Mouse (Mus musculus): ENCODE results near the gene Pecam1. TPM values are rescaled to one million over a fixed set of nuclear protein-coding genes. Genes with fewer than 3 reads are reported as not detected.

The Pecam1 gene
- 4.7 TPM for polyA plus RNA-seq (2014; fragmentation: Illumina TruSeq; extraction: RNeasy Lipid Tissue Mini Kit (QIAGEN cat#74804); ENCODE audit: low read depth, low replicate concordance)

DNA sequence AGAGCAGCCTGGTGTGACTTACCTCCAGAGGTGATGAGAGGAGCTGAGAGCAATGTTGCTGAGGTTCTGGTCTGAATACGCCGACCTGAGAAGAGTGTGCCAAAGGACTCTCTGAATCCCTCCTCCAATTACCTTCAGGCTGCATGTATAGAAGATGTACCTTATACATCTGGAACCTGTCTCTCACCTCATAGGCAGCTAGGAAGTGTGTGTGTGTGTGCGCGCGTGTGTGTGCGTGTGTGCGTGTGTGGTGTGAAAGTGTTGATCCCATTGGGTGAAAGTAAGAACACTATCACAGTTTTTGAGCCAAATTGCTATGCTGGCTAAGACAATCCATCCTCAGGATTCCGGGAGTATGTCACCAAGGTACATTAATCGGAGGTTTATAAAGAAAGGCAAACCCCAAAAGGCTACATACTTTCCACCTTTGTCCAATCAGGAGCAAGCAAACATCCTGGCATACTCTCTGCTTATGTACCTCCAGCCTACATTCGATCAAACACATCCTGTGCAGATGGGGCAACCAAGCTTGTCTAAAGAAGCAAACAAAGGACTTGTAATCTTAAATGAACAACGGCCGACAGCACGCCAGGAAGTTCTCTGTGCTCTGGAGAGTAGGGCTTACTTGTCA, at the start of gene Pecam1:
Pecam1 (minus strand) TSS at position 508 of the 631 bp plus-strand sequence.

DNA sequence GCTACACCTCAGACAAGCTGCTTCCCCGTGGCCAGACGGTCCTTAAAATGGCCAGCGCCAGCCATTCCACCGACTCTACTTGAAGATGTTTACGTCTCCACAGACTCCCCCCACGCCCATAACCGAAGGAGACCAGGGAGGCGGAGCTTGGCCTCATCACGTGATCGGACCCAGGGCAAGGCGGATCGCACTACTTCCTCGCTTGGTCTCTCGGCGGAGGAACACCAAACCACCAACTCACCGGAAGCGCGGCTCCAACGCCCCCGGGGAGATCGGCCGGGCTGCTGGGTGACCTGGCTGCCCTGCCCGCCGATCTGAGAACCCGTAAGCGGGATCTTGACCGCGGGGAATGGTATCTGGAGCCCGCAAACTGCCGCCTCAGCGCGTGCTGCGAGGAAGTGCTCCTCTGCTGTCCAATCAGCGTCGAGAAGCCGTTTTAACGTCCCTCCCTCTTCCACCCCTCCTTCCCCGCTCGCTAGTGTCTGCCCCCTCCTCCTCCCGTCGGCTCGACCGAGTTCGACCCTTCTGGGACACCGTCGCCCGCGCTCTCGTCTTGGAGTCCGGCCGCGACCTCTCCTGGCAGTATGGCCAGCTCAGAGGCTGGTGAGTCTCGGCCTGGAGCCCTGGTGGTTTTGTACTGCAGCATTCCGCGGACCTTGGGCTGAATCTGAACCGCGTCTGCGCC, 38.5 kb upstream of the Pecam1 start, which contains the start of the genes Ddx5 and Cep95:
Ddx5 (minus strand) TSS at position 411 of the 685 bp plus-strand sequence.
Cep95 (plus strand) TSS at position 478 of the 685 bp plus-strand sequence.

DNA sequence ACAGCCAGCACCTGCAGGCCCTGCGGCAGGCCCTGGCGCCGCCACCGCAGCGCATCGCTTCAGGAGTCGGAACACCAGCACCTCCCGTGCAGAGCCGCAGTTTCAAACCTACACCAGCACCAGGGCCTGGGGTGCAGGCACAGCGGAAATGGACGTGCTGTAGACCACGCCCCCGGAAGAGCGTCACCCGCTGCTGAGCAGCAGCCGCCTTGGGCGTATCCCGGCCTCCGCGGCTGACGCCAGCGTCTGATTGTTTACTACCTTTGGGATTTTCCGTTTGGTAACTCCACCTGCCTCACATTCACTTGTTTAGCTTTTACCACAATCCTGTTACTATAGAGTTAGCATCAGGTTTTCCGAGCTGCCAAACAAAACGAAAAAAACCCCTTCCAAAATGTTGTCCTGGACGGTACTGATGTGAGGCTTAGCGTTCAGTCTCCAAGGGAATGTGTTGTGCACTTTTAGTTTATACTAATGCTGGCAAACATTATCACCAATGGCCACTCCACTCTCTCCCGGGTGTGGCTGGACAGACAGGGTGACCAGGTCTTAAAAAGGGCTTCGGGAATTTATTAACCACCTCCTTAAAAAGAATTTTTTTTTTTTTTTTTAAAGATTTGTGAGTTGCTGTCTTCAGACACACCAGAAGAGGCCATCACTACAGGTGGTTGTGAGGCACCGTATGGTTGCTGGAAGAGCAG, 29.1 kb upstream of the Pecam1 start, which contains the start of gene Polg2:
Polg2 (minus strand) TSS at position 150 of the 701 bp plus-strand sequence.

GRCm38 (mm10) chr11:106751039-106752018, 901 bp upstream of the Pecam1 start, which contains the start of gene Milr1:
Gene Milr1 (plus strand): TSS chr11:106751226.

GRCm38 (mm10) chr11:106612961-106613637, 137.3 kb downstream of the Pecam1 start, which contains the start of gene Tex2:
Gene Tex2 (minus strand): TSS chr11:106613423.

Other genes with a start within 250 kb of the Pecam1 start
- 81.4 TPM for gene Tex2, start 137.2 kb downstream of the Pecam1 start, polyA plus RNA-seq (2014; fragmentation: Illumina TruSeq; extraction: RNeasy Lipid Tissue Mini Kit (QIAGEN cat#74804); ENCODE audit: low read depth, low replicate concordance)
- 1.5 TPM for gene Milr1, start 598 bp upstream of the Pecam1 start, polyA plus RNA-seq (2014; fragmentation: Illumina TruSeq; extraction: RNeasy Lipid Tissue Mini Kit (QIAGEN cat#74804); ENCODE audit: low read depth, low replicate concordance)
- 6.5 TPM for gene Polg2, start 28.9 kb upstream of the Pecam1 start, polyA plus RNA-seq (2014; fragmentation: Illumina TruSeq; extraction: RNeasy Lipid Tissue Mini Kit (QIAGEN cat#74804); ENCODE audit: low read depth, low replicate concordance)
- gene Ddx5, start 38.6 kb upstream of the Pecam1 start, polyA plus RNA-seq (2014; fragmentation: Illumina TruSeq; extraction: RNeasy Lipid Tissue Mini Kit (QIAGEN cat#74804); ENCODE audit: low read depth, low replicate concordance) = 555 TPM
- gene Cep95, start 38.6 kb upstream of the Pecam1 start, polyA plus RNA-seq (2014; fragmentation: Illumina TruSeq; extraction: RNeasy Lipid Tissue Mini Kit (QIAGEN cat#74804); ENCODE audit: low read depth, low replicate concordance) = 7.8 TPM
- 36.2 TPM for gene Smurf2, start 170.1 kb upstream of the Pecam1 start, polyA plus RNA-seq (2014; fragmentation: Illumina TruSeq; extraction: RNeasy Lipid Tissue Mini Kit (QIAGEN cat#74804); ENCODE audit: low read depth, low replicate concordance)
- gene Kpna2, start 248.9 kb upstream of the Pecam1 start, polyA plus RNA-seq (2014; fragmentation: Illumina TruSeq; extraction: RNeasy Lipid Tissue Mini Kit (QIAGEN cat#74804); ENCODE audit: low read depth, low replicate concordance) = 60.3 TPM

All from liver, adult 10 weeks (tissue).